Mouse (Mus musculus) heart, adult 18-20 months (tissue): ENCODE data around the gene Map4k3. TPM values are rescaled to one million over a fixed set of nuclear protein-coding genes. Genes with fewer than 3 reads are reported as not detected.
"Not testable (repeated sequence)": the region's sequence is repeated elsewhere in the genome, so short reads cannot be mapped to it uniquely, and the experiment has no call there.

Experiments used
- DNase-seq, 2 experiments: peaks; one replicate each; pipeline ENCODE4 v3.0.0; 2021 to 2022; ENCODE audit warnings: mixed read lengths in 1 of 2
- total RNA-seq, 2 experiments: library from RNA; stranded (reverse); gene quantifications; 2 replicates each; pipeline ENCODE4 v1.2.3; 2021

Map4k3 gene
- total RNA-seq, 2 experiments from 2014 or later, result 22.1 to 24.5 TPM

DNA sequence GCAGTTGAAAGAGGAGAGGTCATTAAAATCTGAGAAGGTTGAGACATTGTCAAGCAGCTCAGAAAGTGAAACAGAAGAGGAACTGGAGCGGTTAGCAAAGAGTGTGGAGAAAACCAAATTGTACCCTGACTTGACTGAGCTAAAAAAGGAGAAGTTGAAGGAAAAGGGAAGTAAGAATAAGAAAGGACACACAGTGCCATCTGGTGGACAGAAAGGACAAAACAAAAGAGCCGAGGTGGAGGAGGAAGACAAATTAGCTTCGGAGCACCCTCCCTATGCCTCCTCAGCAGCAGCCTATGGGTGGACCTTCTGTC lies 163.7 kb downstream of the Map4k3 start:
- DNase-seq, result peak; percentile 34 to 40

DNA sequence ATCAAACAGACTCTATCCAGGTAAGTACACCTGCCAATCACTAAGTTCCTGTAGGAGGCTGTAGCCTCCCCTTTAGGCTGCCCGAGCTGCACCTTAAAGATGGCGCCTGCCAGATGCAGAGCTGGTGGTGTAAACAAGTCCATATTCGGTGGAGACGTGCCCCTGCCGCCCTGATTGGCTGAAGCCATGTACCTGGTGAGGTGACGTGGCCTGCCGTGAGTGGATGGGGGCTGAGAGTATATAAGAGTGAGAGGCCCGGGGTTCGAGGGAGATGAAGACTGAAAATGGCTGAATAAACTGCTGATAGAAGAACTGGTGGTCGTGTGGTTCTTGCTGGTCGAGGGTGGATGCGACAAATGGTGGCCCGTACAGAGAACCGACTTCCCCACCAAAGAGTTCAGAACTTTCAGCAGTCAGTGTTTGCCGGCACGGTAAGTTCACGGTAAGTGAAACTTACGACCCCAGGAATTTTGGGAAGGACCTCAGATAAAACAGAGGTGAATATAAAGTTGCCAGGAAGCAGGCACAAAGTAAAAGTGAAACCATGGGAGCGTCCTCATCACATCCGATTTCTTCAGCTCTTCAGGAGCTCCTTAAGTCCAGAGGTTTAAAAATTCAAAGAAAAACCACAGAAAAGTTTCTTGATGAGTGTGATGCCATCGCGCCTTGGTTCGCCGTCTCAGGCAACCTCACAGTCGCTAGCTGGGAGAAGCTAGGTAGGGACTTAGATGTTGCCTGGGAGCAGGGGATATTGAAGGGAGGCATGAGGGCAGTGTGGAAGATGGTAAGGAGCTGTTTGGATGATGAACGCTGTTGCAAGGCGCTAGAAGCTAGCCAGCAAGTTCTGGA lies 164.3 kb downstream of the Map4k3 start:
- peak; percentile 17 to 71 for DNase-seq

DNA sequence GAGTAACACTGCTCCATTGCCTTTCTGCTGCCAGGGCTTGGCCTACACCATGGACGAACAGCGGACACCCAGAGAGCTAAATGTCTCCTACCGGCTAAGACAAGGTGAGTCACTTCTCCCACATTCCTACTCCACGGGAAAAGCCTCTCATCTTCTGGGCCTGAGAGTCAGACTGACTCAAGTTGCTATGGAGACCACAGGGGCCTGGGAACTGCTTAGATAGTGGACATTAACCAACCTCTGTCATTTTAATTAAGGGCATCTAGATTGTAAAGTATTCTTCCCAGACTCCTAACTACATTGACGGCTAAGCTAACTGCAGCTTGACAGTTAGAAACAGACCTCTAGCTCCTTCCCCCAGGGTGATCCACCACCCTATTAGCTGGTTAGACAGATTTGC lies 165.5 kb downstream of the Map4k3 start:
- no peak for DNase-seq

DNA sequence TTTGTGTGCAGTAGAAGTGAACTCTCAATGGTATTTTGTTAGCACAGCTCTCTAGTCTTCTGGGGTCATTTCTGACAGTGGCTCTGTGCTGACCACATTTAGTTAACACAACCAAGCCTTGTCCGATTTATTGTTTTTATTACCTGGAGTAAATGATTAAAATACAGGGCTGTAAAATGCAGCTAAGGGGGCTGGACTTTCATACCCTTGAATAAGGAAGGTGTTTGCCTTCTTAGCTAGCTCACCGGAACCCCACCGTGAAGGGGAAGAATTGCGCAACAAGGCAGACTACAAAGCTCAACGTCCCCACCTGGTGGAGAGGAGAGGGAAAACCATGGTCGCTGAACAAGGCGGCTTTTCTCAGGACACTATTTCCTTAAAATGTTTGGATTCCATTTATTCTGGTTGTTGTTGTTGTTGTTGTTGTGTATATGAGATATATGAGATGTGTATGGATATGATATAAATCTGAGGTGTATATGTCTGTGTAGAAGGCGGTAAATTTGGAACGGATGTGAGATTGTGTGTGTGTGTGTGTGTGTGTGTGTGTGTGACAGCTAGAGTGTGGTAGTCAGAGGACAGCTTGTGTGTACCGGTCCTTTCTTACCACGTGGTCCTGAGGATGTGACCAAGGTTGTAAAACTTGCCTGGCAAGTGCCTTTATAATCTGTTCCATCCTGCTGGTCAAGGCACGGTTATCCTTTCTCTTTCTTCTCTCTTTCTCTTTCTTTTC lies 167.4 kb downstream of the Map4k3 start:
- DNase-seq, result peak; percentile 68 to 91

DNA sequence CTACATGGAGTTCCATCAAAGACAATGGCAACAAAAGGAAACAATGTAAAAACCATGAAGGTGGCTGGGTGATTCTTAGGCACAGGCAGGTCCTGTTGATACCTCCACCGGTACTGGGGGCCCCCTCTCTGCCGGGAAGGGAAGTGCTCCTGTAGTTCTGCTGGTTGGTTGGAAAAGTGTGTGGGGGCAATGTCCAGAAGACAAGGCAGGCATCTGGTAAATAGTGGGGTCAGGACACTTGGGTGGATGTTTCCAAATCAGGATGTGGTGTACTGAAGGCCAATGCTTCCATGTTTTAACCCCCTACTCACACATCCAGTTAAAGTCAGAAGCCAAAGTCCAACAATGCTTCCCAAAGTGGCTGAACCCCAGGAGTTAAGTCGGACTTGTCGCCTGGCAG lies 168.5 kb downstream of the Map4k3 start:
- no peak for DNase-seq

DNA sequence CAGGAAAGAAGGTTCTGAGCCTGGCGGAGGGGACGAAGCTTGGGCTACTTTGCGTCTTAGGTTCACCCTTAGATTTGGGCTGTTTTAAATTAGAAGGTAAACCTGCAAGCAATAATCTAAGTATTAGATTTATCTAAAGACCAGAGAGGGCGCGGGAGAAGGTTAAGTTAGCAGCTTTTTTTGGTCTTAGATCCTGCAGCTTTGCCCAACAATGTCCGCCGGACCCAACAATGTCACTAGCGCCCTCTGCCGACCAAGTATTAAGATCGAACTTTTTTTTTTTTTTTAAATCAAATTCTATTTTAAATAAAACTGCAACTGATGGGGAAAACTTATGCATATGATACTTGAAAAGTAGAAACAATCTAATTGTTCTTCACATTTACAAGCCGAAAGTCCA lies 169.2 kb downstream of the Map4k3 start:
- peak; percentile 26 to 71 for DNase-seq

DNA sequence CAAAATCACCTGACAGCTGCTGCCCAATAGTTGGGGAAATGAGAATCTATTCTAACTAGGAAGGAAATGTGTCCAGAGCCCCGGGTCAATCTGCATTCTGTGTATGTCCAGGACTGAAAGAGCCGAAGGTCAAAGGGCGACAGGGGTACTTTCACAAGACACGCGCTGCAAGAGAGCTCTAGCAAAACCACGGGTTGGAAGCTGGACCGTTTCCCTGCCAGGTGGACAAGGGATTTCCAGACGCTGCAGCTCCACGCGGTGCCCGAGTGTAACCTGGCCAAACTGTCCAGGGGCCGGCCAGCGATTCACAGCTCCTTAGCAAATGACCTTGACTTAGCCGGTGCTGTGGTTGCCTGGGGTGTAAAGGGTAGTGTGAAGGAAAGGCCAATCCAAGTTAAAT lies 169.7 kb downstream of the Map4k3 start:
- no peak for DNase-seq

DNA sequence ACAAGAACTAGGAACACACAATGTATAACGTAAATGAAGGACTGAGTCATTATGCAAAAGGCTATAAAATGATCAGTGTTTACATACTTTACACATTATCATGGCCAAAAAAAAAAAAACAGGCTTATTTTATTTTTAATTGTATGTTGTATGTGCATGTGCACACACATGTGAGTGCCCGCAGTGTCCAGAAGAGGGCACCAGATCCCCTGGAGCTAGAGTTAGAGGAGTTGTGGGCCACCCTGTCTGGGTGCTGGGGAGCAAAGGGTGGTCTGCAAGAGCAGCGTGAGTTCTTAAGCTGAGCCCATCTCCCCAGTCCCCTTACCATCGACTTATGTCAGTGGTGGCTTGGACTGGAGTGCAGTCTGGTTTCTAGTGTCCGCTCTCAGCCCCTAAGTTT lies 170.8 kb downstream of the Map4k3 start:
- no peak for DNase-seq

DNA sequence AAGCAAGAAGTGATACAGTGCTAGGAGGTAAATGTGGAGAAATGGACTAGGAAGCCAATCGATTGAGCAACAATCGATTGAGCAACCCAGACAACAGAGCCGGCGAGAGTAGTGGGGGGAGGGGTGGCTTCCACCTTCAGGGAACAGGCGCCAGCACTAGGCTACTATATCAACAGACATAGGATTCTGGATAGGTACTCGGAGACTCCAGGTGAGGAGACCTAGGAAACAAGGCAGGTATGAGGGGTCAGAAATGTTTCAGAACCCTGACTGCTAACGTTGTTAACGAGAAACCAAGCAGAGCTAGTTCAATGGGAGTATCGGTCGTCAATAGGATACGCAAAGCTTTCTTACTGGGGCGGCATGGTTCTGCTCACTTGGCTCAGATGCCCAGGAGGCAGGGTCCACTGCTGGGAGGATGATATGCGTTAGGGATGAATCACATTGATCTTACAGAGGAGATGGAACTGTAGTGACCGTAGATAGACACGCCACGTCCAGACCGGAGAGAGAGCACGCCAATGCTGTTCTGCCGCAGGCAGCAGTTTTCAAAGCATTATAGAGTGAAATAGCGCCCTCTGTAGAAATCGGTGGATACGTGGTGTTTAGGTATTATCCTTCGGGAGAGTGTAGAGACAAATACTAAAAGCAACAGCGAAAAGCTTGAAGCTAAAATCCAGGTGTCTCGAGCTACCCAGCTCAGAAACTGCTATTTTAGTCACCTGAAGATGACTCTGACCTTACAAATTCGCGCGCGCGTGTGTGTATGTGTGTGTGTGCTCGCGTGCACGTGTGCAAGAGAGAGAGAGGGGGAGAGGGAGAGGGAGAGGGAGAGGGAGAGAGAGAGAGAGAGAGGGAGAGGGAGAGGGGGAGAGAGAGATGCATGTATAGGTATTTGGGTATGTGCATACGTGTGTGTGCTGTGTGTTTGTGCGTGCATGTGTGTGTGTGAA lies 174.7 kb downstream of the Map4k3 start:
- DNase-seq, result peak; percentile 84 to 87

DNA sequence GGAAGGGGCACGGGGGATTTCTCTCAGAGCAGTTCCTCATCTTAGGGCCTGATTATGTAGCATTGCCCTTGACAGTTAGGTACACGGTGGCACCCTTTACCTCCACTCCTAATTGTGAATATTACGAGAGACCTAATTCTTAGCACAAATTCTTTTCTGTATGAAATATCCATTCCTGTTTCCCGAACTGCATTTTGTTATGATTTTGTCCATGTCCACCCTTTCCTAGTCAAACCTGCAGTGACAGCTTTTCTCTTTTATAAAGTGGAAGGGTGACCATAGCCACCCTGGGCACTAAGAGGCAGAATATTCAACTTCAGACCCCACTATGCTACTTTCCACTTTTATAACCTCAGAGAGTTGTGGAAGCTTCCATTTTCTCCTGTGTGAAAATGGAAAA lies 175.6 kb downstream of the Map4k3 start:
- no peak for DNase-seq

DNA sequence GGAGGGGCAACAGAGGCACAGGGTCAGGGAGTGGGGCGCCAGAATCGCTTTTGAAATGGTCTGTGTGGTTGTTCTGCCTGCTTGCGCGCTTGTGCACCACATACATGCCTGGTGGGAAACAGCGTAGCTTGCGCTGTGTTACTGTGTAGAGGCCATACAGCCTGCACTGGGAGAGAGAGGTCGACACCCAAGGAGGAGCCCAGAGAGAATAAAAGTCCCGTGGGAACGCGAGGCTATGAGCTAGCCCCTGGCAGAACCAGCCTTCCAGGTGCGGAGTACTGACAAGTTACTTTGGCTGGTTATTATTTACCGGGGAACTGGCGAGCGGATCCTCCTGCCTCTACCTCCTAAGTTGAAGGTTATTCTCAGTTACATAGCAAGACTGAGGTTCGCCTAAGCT lies 177.3 kb downstream of the Map4k3 start:
- DNase-seq, result no peak

DNA sequence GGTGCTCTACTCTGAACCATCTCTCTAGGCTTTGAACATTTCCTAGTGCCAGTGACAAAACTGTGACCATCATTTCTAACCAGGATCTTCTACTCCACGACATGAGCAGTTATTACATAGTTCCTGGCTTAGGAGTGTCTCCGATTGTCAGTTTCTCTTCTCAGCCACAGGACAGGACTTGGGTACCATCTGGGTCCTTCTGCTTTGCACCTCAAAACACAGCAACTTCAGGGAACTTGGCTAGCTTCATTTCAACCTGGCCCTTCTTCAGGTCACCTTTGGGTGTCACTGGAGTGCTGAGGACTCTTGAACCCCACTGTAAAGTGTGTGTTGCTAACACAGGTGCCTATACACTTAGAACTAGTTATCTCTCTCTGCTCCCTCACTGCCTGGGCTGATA lies 181.4 kb downstream of the Map4k3 start:
- no peak for DNase-seq

DNA sequence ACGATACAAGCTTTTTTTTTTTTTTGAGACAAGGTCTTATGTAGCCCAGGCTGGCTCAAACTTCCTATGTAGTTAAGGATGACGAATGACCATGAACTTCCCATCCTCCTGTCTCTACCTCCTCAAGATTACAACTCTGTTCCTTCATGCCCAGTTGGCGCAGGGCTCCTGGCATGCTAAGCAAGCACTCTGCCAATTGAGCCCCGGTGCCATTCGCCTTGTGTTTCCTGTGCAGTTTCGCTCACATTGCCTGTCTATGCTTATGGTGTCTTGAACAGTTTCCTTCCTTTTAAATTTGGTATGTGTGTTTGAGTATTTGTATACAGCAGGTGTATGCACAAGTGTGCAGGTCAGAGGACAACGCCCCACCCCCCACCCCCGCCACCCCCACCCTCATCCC lies 182.1 kb downstream of the Map4k3 start:
- DNase-seq, result no peak

DNA sequence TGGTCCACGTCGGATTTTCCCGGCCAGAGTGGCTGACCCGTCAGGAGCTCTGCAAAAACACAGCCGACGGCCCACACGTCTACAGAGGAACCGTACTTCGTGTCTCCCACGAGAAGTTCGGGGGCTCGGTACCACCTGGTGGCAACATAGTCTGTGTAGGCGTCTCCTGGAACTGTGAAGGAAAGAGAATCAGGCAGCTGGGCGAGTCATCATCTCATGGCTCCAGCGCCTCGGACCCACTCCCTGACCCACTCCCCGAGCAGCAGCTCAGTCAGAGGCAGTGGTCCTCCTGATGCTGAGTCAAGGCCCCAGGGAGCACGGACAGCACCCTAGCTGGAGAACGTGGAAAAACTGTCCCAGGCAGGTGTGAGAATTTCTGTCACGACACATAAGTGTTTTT lies 184.6 kb downstream of the Map4k3 start:
- DNase-seq, result no peak

DNA sequence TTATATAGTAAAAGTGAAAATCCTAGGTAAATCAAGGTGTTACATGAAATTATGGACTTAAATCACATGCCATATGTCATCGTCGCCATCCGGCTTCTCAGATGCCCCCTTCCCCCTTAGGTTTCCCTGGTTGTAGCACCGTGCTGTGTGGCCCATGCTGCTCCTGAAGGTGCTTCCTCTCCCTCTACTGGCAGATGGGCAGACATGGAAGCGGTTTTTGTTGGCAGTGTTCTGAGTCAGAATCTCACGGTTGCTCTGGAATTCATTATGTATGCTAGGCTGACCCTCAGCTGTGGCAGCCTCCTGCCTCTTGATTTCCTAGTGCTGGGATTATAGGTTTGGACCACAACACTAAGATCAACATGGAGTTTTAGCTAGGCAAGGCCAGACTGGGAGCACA lies 191.1 kb downstream of the Map4k3 start:
- DNase-seq, result no peak

DNA sequence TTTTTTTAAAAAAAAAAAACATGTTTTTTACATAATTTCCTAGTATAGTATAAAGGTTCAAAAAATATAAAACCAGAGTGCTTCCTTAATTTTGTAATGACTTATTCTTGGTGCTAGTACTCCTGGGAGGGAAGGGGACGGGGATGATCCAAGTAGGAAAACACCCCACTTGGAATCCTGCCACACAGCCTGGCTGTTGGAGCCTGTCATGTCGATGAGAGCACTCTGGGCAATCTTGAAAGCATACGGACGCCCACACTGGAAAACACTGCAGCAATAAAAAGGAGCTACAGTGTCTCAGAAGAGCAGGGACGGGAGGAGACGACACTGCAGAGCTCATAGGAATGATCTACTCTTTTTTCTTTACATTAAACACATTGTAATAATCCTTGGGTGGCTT lies 192.7 kb downstream of the Map4k3 start:
- DNase-seq, result no peak

DNA sequence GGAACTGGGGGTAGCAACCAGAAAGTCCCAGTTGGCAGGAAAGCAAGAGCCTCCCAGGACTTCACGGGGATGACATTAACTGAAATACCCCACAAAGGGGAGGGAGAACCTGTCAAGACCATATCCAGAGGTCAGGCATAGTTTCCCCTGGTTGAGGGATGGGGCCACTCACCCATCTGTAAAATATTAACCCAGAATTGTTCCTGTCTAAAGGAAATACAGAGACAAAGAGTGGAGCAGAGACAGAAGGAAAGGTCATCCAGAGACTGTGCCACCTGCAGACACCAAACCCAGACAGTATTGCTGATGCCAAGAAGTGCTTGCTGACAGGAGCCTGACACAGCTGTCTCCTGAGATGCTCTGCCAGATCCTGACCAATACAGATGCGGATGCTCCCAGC lies 196.9 kb downstream of the Map4k3 start:
- not testable (repeated sequence) for DNase-seq

Other genes starting within 250 kb of the Map4k3 start
- gene Sos1, start 248.0 kb downstream of the Map4k3 start, total RNA-seq, result 10 to 100 TPM; 10.2 to 10.8 TPM
- gene Cdkl4, start 150.7 kb downstream of the Map4k3 start, total RNA-seq, result under 1 TPM in 1 of 2 experiments, not detected in 1; 0.28 TPM
- gene Tmem178, start 216.1 kb upstream of the Map4k3 start, total RNA-seq, result under 1 TPM; 0.28 to 0.50 TPM